Mouse (Mus musculus): ENCODE measurements at regions not wholly inside any gene's neighbourhood (a gene's known extent, or its start where the extent isn't known, plus 50 kb on each side); places are given as distances from the start of the nearest gene placed in this dataset.

DNA sequence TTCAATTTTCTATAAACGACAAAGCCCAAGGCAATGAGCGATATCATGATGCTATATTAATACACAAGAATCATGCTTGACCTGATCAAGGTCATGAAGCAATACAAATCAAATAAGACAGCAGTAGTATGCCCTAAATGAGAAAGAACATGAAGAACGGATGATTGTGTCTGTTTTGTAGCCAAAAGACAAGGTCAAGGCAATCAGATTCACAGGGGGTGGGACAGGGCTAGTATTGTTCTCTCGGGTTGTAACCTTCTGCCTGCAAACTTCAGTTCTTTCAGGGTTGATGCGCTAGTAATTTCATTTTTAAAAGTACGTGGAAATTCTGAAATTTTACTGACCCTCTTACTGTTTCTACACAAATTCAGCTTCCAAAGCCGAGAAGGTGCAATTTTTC is 206.7 kb downstream of the Arl4a start:
- TF ChIP-seq POLR2A (IDR thresholded peaks at IDR 0.05; ENCODE audit: control insufficient read depth, extremely low read depth, insufficient read depth, low read length, poor library complexity) = no peak
- no peak for TF ChIP-seq CTCF (IDR thresholded peaks at IDR 0.05; ENCODE audit: borderline replicate concordance, control insufficient read depth, extremely low read depth, insufficient read depth, low read length, poor library complexity)

Data from thymus, adult 2 months (tissue).